Mouse (Mus musculus): Measurements from ENCODE around the gene Iqcn. TPM values are rescaled to one million over a fixed set of nuclear protein-coding genes. Genes with fewer than 3 reads are reported as not detected.

The Iqcn gene
- not detected for total RNA-seq (2021)
- long read RNA-seq, experiment 1 = 0 reads
- long read RNA-seq, experiment 2 = 0 reads

DNA sequence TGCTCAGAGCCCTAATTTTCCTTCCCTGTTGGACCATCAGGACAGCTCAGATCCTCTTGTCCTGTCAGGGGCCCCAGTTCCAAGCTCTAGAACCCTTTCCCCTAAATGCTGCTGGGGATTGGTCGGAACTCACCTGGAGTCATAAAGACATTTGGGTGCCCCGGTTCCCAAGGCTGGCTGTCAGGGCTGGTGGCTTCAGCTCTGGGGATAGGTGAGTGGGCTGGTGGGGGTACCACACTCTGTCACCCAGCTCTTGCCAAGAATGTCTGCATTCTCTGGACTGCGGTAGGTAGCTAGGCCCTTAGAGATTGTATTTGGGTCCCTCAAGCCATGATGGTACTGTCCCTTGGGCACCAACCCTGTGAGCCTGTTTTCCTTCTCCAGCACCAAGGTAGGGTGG is at the start of gene Iqcn:
Iqcn (plus strand) TSS at position 171 of the 400 bp plus-strand sequence.
- DNase-seq (ENCODE audit: low spot score) = no peak

DNA sequence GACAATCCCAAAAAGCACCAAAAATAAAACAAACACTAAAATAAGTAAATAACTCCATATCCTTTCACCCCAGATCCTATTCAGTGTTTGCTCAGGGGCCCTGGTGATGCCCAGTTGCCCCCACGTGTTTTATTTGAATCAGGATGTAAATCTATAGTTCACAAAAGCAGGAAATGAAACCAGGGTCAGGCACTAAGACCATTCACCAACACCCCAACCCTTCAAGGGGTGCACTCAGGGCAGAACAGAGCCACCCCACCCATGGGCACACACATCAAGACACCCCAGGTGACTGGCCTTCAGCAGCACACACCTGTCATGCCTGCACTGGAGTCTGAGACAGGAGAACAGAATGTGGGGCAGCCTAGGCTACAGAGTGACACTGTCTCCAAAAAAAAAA is 49.1 kb upstream of the Iqcn start:
- no peak for DNase-seq (ENCODE audit: low spot score)

- no peak for DNase-seq (ENCODE audit: low spot score)
Observed at GRCm38 (mm10) chr8:70655469-70655868, 47.8 kb upstream of the Iqcn start.

DNA sequence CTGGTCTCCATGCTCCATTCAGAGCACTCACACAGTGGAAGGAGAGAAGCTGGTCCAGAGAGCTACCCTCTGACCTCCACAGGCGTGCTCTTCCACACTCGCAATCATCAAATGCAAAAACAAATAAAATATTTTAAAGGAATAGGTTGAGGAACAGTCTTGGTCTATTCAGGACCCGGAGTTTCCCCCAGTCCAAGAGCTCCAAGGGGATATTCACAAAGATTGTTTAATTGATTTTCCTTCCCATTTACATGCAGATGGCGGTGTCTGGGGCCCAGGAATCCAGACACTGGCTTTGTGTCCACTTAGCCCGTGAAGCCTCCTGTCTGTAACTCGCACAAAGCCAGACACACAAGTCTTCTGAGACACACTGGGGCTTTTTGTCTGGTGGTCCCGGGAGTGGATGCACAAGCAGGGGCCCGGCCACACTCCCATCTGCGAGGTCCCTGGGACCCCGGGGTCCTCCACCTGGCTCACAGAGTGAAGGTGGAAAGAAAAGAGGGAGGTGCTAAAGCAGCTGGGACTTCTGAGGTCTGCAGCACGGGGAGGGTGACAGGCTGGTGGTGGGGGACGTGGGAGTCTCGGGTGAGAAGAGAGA is 47.0 kb upstream of the Iqcn start:
- DNase-seq (ENCODE audit: low spot score) = no peak

GRCm38 (mm10) chr8:70657214-70657613 is 46.0 kb upstream of the Iqcn start:
- no peak for DNase-seq (ENCODE audit: low spot score)

GRCm38 (mm10) chr8:70657739-70658138 is 45.5 kb upstream of the Iqcn start:
- DNase-seq (ENCODE audit: low spot score) = no peak

DNA sequence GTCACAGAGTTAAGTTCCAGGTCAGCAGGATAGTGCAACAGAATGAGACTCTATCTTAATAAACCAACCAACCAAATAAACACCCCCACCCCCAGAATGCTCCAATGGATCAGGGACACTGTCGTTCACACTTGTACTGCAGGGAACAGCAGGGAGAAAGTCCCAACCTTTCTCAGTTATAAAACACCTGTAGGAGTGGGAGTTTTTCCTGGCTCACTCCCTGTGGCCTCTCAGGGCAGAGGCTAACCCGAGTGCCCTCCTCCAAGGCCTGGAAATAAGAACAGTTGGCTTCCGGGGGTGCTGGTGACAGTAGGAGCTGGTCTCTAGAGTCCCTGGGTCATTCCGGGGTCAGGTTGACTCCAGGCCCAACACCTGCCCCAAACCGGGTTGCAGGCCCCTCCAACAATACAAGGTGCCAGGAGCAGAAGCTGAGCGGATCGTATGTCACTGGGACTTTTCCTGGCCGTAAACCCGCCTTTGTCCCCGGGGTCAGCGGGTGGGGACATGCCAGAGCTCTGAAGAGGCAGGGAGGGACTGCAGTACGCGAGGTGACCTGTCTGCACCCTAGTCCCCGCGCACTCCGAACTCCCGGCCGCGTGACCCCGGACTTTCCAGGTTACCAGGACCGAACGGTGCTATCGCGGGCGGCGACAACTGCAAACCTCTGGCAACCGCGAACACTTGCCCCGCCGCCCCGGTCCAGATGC is 44.2 kb upstream of the Iqcn start:
- no peak for DNase-seq (ENCODE audit: low spot score)

- DNase-seq (ENCODE audit: low spot score) = peak; percentile 89
Observed at GRCm38 (mm10) chr8:70659604-70660272, 43.5 kb upstream of the Iqcn start.

- DNase-seq (ENCODE audit: low spot score) = no peak
Observed at GRCm38 (mm10) chr8:70660273-70660725, 43.0 kb upstream of the Iqcn start, which contains the start of gene Pgpep1. Gene Pgpep1 (minus strand): TSS chr8:70660388.

DNA sequence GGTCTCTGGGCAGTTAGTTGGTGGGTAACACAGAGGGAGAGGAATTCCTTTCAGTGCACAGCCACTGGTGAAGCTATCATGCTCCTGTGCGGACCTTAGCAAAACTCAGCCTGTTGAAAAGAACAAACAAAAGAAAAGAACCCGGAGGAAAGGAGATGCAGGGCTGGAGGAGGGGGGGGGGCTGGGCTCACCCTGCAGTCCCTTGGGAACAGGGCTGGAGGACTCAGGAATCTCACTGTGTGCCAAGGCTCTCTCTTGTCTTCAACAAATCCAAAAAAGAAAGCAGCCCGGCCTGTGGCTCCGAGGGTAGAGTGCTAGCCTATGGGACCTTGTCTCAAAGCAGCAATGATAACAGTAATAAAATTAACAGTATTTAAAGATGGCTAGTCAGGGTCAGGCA is 39.6 kb upstream of the Iqcn start:
- no peak for DNase-seq (ENCODE audit: low spot score)

GRCm38 (mm10) chr8:70664631-70665030 is 38.6 kb upstream of the Iqcn start:
- DNase-seq (ENCODE audit: low spot score) = no peak

GRCm38 (mm10) chr8:70665599-70665998 is 37.7 kb upstream of the Iqcn start:
- DNase-seq (ENCODE audit: low spot score) = no peak

DNA sequence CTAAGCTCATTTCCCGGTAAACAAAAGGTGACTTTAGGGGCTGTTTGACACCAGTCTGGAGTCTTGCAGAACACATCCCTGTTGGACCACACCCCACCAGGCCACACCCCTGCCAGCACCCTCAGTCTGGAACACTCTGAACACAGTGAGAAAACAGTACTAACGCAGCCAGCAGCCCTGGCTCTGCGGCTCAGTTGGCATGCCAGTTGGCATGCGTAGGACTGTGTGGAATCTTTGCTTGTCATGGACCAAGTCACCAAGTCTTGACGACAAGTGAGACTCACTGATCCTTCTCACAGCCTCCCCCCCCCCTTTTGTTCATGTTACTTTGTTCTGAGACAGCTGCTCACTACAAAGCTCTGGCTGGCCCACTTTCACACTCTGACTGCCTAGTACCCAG is 36.2 kb upstream of the Iqcn start:
- peak; percentile 86 for DNase-seq (ENCODE audit: low spot score)

- DNase-seq (ENCODE audit: low spot score) = peak; percentile 79
Observed at GRCm38 (mm10) chr8:70671615-70672324, 31.5 kb upstream of the Iqcn start.

DNA sequence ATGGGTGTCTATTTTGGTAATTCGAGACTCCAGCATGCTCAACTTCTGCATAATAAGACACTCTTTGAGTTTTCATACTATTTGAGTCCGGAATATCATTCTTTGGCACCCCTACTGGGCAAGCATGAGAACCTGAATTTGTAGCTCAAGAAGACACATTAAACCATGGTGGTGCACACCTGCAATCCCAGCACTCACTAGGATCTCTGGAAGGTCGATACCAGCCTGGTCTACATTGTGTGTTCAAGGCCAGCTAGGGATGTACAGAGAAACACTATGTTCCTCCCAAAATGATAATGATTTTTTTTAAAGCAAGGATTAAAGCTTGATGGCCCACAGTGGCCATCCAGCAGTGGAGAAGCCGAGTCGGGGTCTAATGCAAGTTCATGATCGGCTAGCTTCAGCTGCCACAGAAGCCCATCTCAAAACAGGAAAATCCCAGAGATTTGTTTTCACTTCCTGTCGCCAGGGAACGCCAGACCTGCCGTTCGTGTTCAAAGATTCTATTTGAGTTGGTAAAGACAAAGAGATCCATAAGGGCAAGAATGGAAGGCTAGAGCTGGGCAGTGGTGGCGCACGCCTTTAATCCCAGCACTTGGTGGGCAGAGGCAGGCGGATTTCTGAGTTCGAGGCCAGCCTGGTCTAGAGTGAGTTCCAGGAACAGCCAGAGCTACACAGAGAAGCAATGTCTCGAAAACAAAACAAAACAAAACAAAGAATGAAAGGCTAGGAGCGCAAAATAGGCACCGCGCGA is 30.8 kb upstream of the Iqcn start:
- no peak for DNase-seq (ENCODE audit: low spot score)

DNA sequence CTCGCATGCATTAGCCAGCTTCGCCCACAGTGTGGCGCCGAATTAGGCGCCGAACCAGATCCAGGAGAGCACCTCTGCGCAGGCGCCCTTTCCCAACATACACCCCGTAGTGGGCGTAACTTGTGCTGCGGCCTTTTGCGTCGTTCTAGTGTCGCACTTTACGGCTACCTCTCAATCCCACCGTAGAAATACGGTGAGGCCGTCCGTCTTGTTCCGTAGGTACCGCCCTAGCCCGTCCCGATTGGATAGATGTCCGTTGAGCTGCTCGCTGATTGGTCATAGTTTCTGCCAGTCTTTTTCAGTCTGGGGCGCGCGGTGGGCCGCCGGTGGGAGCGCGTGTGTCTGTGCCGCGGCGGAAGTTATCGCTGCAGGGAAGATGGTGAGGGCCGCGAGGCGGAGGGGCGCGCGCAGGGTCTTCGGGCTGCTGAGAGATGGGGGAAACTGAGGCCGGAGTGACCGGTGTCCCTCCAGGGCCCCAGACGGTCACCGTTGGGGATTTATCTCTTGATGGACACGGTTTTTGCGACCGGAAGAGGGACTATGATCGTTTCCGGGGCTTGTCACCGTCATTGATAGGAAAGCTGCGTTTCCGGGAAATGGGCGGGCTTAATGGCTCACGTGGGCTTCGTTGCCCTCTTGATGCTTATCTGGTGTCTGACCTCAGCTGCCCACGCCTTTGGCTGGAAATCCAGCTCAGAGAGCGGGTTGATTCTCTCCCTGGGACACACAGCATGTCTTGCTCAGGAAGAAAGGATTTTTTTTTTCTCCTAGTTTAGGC is 30.0 kb upstream of the Iqcn start, which contains the start of gene Lsm4:
Lsm4 (plus strand) TSS at position 170 of the 778 bp plus-strand sequence.
- peak; percentile 98 for DNase-seq (ENCODE audit: low spot score)

- no peak for DNase-seq (ENCODE audit: low spot score)
Observed at GRCm38 (mm10) chr8:70674109-70674508, 29.1 kb upstream of the Iqcn start.

DNA sequence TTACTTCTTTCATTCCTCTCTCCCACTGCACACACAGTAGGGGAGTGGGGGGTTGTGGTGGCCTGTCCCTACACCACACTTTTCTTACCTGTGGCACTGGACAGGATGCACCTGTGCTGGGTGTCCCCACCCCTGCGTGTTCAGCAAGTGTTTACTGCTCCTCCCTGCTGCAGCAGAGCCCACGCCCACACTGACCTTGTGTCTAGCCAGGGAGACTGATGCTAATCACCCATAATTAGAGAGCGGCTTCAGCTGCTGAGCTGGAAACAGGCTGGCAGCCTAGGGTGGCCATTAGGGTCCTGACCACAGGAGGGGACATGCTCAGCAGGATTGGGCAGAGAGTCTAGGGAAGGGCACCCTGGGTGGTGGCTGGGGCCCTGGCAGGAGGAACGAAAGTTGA is 28.5 kb upstream of the Iqcn start:
- DNase-seq (ENCODE audit: low spot score) = no peak

- no peak for DNase-seq (ENCODE audit: low spot score)
Observed at GRCm38 (mm10) chr8:70675336-70675735, 27.9 kb upstream of the Iqcn start.

- no peak for DNase-seq (ENCODE audit: low spot score)
Observed at GRCm38 (mm10) chr8:70677451-70678080, 25.7 kb upstream of the Iqcn start.
